Mouse (Mus musculus) megakaryocyte, embryonic 14.5 days (primary cell): ENCODE measurements around the gene Fat2.

Experiments
- FLI1 ChIP-seq: IDR thresholded peaks from 2 replicates; pipeline ENCODE4 v1.6.1; 2012; ENCODE audit warnings: low read length, inconsistent platforms, mixed read lengths
- GATA1 ChIP-seq: IDR thresholded peaks from 3 replicates; pipeline ENCODE4 v1.6.1; 2012; ENCODE audit warnings: mixed read lengths, low read length, inconsistent platforms, borderline replicate concordance

- TF ChIP-seq GATA1: no peak
- TF ChIP-seq FLI1: no peak
Measured at GRCm38 (mm10) chr11:55335314-55336076, 869 bp downstream of the Fat2 start.
